Mouse (Mus musculus): ENCODE data around the gene Ino80e. TPM values are rescaled to one million over a fixed set of nuclear protein-coding genes. Genes with fewer than 3 reads are reported as not detected.
"Not testable (repeated sequence)": the region's sequence is repeated elsewhere in the genome, so short reads cannot be mapped to it uniquely, and the experiment has no call there.

Ino80e gene
- polyA plus RNA-seq (2015; fragmentation: Nextera tagmentation; extraction: Ambion mirVana), result 94.4 and 100 TPM in 2 replicates

GRCm38 (mm10) chr7:126862147-126862784 lies at the start of gene Ino80e:
Ino80e (minus strand) TSS chr7:126862377.
- Histone ChIP-seq H3K27ac (peak within 1 kb of the TSS; percentile 83), H3K4me3 (peak within 1 kb of the TSS; percentile 77), H3K4me2 (peak within 1 kb of the TSS; percentile 86), H3K36me3 (replicated peaks) (peaks cover 35% of the 10 kb centered on the region; the same call in 1 of the 2 replicates), H3K9me3 (no peaks in the 10 kb centered on the region), H3K9ac (peak within 1 kb of the TSS; percentile 60), H3K27me3 (replicated peaks) (no peaks in the 10 kb centered on the region), H3K4me1 (peaks cover 25% of the 10 kb centered on the region)
- peak; percentile 78 for ATAC-seq (replicated peaks)
- WGBS, result under 1% methylated on average over 41 of the region's 41 CpGs

GRCm38 (mm10) chr7:126905590-126905989 lies 43.4 kb upstream of the Ino80e start:
- no peaks in the 10 kb centered on the region for H3K9me3 ChIP-seq
- no peak overlapping the region for H3K9ac ChIP-seq
- no peak overlapping the region for H3K27ac ChIP-seq
- no peak for ATAC-seq (replicated peaks)
- no peaks in the 10 kb centered on the region for H3K36me3 ChIP-seq (replicated peaks)
- no peak overlapping the region for H3K4me3 ChIP-seq
- H3K27me3 ChIP-seq (replicated peaks), result no peaks in the 10 kb centered on the region
- 81% methylated on average over 3 of the region's 3 CpGs for WGBS
- H3K4me1 ChIP-seq, result no peaks in the 10 kb centered on the region
- H3K4me2 ChIP-seq, result no peak overlapping the region

DNA sequence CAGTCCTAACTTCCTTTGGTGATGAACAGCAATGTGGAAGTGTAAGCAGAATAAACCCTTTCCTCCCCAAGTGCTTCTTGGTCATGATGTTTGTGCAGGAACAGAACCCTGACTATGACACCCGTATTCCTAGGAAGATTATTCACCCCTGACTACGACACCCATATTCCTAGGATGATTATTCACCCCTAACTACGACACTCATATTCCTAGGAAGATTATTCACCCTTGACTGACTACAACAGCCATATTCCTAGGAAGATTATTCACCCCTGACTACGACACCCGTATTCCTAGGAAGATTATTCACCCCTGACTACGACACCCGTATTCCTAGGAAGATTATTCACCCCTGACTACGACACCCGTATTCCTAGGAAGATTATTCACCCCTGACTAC lies 37.6 kb upstream of the Ino80e start:
- H3K9me3 ChIP-seq; H3K27me3 ChIP-seq (replicated peaks); H3K4me3 ChIP-seq; H3K4me2 ChIP-seq; H3K36me3 ChIP-seq (replicated peaks); H3K9ac ChIP-seq; ATAC-seq (replicated peaks); H3K27ac ChIP-seq: not testable (repeated sequence)
- peaks cover 16% of the 10 kb centered on the region for H3K4me1 ChIP-seq
- 91% methylated on average over 7 of the region's 9 CpGs for WGBS

DNA sequence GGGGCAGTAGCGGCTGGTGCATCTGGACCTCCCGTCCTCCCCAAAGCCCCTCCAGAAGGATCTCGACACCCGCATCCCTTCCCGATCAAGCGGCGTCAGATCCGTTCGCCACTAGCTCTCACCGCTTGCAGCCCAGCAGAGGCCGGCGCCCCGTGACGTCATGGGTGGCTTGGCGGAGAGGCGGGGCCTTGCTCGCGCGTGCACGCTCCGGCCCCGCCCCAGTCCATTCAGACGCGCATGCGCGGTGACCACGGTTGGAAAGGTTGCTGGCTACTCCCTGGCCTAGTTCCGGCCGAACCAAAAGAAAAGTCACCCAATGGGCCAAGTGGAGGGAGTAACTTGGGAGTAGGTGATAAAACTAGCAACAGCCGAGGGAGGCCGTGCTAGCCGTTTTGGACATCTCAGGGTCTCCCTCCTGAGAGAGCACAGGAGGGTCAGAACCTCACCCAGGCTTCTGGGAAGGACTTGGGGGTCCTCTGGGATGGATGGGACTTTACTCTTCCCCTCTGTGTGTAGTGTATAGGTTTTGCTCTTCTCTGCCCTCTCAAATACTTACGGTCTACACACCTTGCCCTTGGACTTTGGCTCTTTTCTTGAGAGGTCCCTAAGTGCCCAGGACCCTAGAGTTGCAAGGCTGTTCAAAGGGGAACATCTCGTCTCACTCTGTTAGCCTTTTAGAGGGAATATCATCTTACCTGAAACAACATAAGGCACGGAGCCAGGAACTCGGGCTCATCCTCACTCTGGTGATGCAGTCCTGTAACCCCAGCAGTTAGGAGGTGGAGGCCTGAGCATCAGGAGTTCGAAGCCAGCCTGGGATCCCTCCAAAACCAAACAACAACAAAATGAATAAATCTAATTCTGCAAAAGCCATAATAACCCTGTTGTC lies 36.2 kb upstream of the Ino80e start:
- Histone ChIP-seq H3K27me3 (replicated peaks) (no peaks in the 10 kb centered on the region), H3K4me2 (peak overlapping the region; percentile 65), H3K27ac (peak overlapping the region; percentile 91), H3K36me3 (replicated peaks) (no peaks in the 10 kb centered on the region), H3K4me3 (peak overlapping the region; percentile 61), H3K4me1 (peaks cover 16% of the 10 kb centered on the region), H3K9me3 (no peaks in the 10 kb centered on the region), H3K9ac (peak overlapping the region; percentile 75)
- peak; percentile 94 for ATAC-seq (replicated peaks)
- 12% methylated on average over 37 of the region's 37 CpGs for WGBS

DNA sequence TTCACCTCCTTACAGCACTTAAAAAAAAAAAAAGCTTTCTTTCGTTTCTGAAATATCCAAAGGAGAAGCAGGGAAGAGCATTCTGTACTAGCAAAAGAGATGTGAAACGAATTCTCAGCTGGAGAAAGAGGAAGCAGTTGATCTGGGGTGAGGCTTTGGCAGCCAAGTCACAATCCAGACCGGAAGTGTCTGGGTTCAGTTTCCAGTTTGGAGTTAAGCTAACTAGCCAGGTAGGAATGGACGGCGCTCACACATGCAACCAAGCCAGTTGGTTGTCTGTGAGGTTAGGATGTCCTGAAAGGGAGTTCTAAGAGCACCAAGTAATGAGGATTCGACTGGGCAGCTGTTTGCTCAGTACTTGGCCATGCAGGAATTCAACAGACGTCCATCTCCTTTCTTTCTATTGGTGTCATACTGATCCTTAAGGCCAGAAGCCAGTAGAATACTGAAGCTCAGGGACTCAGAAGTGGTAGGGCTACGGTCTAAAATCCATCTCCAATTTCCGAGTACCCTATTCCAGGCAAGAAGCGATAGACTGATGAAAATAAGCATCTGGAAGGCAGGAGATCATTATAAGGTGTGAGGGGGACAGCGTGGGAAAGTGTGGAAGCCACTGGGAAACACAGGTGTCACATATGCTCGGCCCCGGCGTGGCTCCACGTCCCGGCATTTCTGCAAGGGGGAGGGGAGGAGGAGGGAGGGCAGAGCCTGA lies 35.4 kb upstream of the Ino80e start:
- peak overlapping the region; percentile 91 for H3K27ac ChIP-seq
- ATAC-seq (replicated peaks), result peak; percentile 40
- 25% methylated on average over 15 of the region's 16 CpGs for WGBS

GRCm38 (mm10) chr7:126896912-126897311 lies 34.7 kb upstream of the Ino80e start:
- WGBS, result 95% methylated on average over 5 of the region's 5 CpGs

More for the DNA sequence above, 35.4 kb upstream of the Ino80e start:
- Histone ChIP-seq H3K4me1 (peaks cover 16% of the 10 kb centered on the region), H3K9ac (peak overlapping the region; percentile 75), H3K9me3 (no peaks in the 10 kb centered on the region), H3K27me3 (replicated peaks) (no peaks in the 10 kb centered on the region), H3K4me3 (peak overlapping the region; percentile 61), H3K36me3 (replicated peaks) (no peaks in the 10 kb centered on the region), H3K4me2 (peak overlapping the region; percentile 65)

GRCm38 (mm10) chr7:126888852-126889251 lies 26.7 kb upstream of the Ino80e start:
- Histone ChIP-seq H3K4me3 (no peak overlapping the region), H3K27me3 (replicated peaks) (no peaks in the 10 kb centered on the region), H3K9me3 (no peaks in the 10 kb centered on the region), H3K9ac (no peak overlapping the region), H3K27ac (no peak overlapping the region), H3K36me3 (replicated peaks) (no peaks in the 10 kb centered on the region), H3K4me1 (peaks cover 4% of the 10 kb centered on the region; the same call in 1 of the 2 replicates), H3K4me2 (no peak overlapping the region)
- ATAC-seq (replicated peaks), result no peak
- 55% methylated on average over 7 of the region's 7 CpGs for WGBS

More at GRCm38 (mm10) chr7:126896912-126897311, 34.7 kb upstream of the Ino80e start:
- Histone ChIP-seq H3K4me3 (0 out of 2 replicates have a peak overlapping the region, but pooled peaks have one; percentile 61), H3K36me3 (replicated peaks) (no peaks in the 10 kb centered on the region), H3K4me2 (peak overlapping the region; percentile 65), H3K27me3 (replicated peaks) (no peaks in the 10 kb centered on the region), H3K4me1 (peaks cover 16% of the 10 kb centered on the region), H3K9me3 (no peaks in the 10 kb centered on the region), H3K9ac (peak overlapping the region; percentile 75; the same call in 1 of the 2 replicates), H3K27ac (no peak overlapping the region)
- ATAC-seq (replicated peaks), result no peak

GRCm38 (mm10) chr7:126887281-126887680 lies 25.1 kb upstream of the Ino80e start:
- 92% methylated on average over 5 of the region's 5 CpGs for WGBS
- peaks cover 19% of the 10 kb centered on the region for H3K4me1 ChIP-seq
- H3K4me3 ChIP-seq, result no peak overlapping the region
- no peak overlapping the region for H3K27ac ChIP-seq
- ATAC-seq (replicated peaks), result no peak
- no peaks in the 10 kb centered on the region for H3K9me3 ChIP-seq
- H3K4me2 ChIP-seq, result no peak overlapping the region
- no peak overlapping the region for H3K9ac ChIP-seq
- H3K27me3 ChIP-seq (replicated peaks), result no peaks in the 10 kb centered on the region
- no peaks in the 10 kb centered on the region for H3K36me3 ChIP-seq (replicated peaks)

- Histone ChIP-seq H3K9ac (peak within 1 kb of the TSS; percentile 85), H3K27me3 (replicated peaks) (no peaks in the 10 kb centered on the region), H3K4me1 (peaks cover 42% of the 10 kb centered on the region), H3K9me3 (no peaks in the 10 kb centered on the region), H3K4me2 (peak within 1 kb of the TSS; percentile 99), H3K36me3 (replicated peaks) (peaks cover 11% of the 10 kb centered on the region), H3K27ac (peak within 1 kb of the TSS; percentile 93), H3K4me3 (peak within 1 kb of the TSS; percentile 74)
- peak; percentile 97 for ATAC-seq (replicated peaks)
- WGBS, result under 1% methylated on average over 56 of the region's 56 CpGs
Measured at GRCm38 (mm10) chr7:126884286-126885164, 22.3 kb upstream of the Ino80e start, which contains the start of gene Taok2. Taok2 (minus strand) TSS chr7:126884703.

- Histone ChIP-seq H3K27me3 (replicated peaks) (no peaks in the 10 kb centered on the region), H3K4me1 (peaks cover 42% of the 10 kb centered on the region), H3K4me2 (peak overlapping the region; percentile 99), H3K4me3 (peak overlapping the region; percentile 74), H3K9me3 (no peaks in the 10 kb centered on the region), H3K9ac (peak overlapping the region; percentile 85), H3K36me3 (replicated peaks) (peaks cover 18% of the 10 kb centered on the region), H3K27ac (peak overlapping the region; percentile 93)
- ATAC-seq (replicated peaks), result peak; percentile 1; the same call in 1 of the 2 replicates
- 0% methylated on average over 15 of the region's 15 CpGs for WGBS
Measured at GRCm38 (mm10) chr7:126883731-126884181, 21.6 kb upstream of the Ino80e start.

GRCm38 (mm10) chr7:126881040-126881439 lies 18.9 kb upstream of the Ino80e start:
- 84% methylated on average over 6 of the region's 6 CpGs for WGBS
- peak overlapping the region; percentile 40; the same call in 1 of the 2 replicates for H3K27ac ChIP-seq

More at GRCm38 (mm10) chr7:126881040-126881439, 18.9 kb upstream of the Ino80e start:
- Histone ChIP-seq H3K9me3 (no peaks in the 10 kb centered on the region), H3K4me1 (peaks cover 42% of the 10 kb centered on the region), H3K4me3 (peak overlapping the region; percentile 74), H3K36me3 (replicated peaks) (peaks cover 45% of the 10 kb centered on the region), H3K9ac (peak overlapping the region; percentile 33), H3K4me2 (peak overlapping the region; percentile 99), H3K27me3 (replicated peaks) (no peaks in the 10 kb centered on the region)
- no peak for ATAC-seq (replicated peaks)

Data from midbrain, embryonic 15.5 days (tissue).